In the genomic region with DNA sequence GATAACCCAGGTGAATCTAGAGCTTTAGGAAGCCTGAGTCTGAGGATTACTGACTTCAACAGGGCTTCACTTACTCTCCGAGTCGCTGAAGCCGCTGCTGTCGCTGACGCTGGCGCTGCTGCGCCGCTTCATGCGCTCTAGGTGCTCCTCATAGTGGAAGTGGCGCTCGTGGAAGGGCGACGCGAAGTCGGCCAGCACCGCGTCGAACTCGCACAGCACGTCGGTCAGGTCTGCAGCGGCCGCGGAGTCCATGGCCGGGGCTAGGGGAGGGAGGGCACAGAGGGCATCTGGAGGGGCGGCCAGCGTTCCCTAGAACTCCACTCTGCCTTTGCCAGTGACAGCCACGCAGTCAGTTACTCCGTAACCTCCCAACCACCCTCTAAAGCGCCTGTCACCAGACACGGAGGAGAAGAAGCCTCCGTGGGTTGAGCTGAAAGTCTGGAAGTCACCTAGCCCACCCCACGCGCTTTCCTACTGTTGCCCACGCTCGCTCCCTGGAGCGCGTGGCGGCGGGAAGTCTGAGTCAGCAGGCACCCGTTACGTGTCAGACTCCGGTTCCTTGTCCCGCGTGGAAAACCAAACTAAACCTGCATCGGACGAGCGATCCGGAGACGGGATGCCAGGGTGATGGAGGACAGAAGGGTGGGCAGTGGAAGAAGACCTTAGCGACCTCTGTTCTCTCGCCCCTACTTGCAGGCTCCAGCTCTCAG, we compare ENCODE assay signal across 8 mouse cellular contexts. TPM values are rescaled to one million over a fixed set of nuclear protein-coding genes. Genes with fewer than 3 reads are reported as not detected.
A peak's percentile ranks its signal among the peaks of the same experiment; 100 is the strongest.
DNase-seq lines count a peak whose midpoint lies in the region; ATAC-seq and TF ChIP-seq lines count a peak whose summit lies in the region.

No protein-coding gene starts in this region.

- peak overlapping the region; percentile 58 for H3K4me3 ChIP-seq in heart, postnatal 0 days (ENCODE audit: low read depth, low read length)
- peak overlapping the region; percentile 57 for H3K4me3 ChIP-seq in midbrain, embryonic 13.5 days (replicated peaks)
- H3K4me3 ChIP-seq in stomach, embryonic 15.5 days (replicated peaks), result peak overlapping the region; percentile 57

- H3K27ac ChIP-seq in heart, postnatal 0 days (ENCODE audit: low read depth), result 0 out of 2 replicates have a peak overlapping the region, but pooled peaks have one; percentile 45
- H3K27ac ChIP-seq in midbrain, embryonic 13.5 days, result no peak overlapping the region
- H3K27ac ChIP-seq in stomach, embryonic 15.5 days, result no peak overlapping the region

- no peaks in the 10 kb centered on the region for H3K9me3 ChIP-seq in heart, postnatal 0 days (replicated peaks; ENCODE audit: control insufficient read depth, low read length)
- no peaks in the 10 kb centered on the region for H3K9me3 ChIP-seq in midbrain, embryonic 13.5 days
- H3K9me3 ChIP-seq in stomach, embryonic 15.5 days, result no peaks in the 10 kb centered on the region

- no peak for TF ChIP-seq EP300 in heart, postnatal 0 days (IDR thresholded peaks at IDR 0.05; ENCODE audit: low read depth)

- ATAC-seq in heart, postnatal 0 days (ENCODE audit: insufficient read depth, low read depth), result peak; percentile 9; the same call in 1 of the 2 replicates
- ATAC-seq in midbrain, embryonic 13.5 days, result peak; percentile 47
- ATAC-seq in stomach, embryonic 15.5 days (ENCODE audit: insufficient read depth, low FRiP score, low read depth), result no peak

- peak overlapping the region; percentile 77 for H3K4me2 ChIP-seq in heart, postnatal 0 days (ENCODE audit: low read depth, low read length)
- H3K4me2 ChIP-seq in midbrain, embryonic 13.5 days (replicated peaks), result peak overlapping the region; percentile 99
- peak overlapping the region; percentile 100 for H3K4me2 ChIP-seq in stomach, embryonic 15.5 days

- H3K36me3 ChIP-seq in heart, postnatal 0 days (replicated peaks; ENCODE audit: control insufficient read depth, insufficient read depth, low read length), result no peaks in the 10 kb centered on the region
- no peaks in the 10 kb centered on the region for H3K36me3 ChIP-seq in midbrain, embryonic 13.5 days
- no peaks in the 10 kb centered on the region for H3K36me3 ChIP-seq in stomach, embryonic 15.5 days

- intact Hi-C loops in left cerebral cortex, postnatal 36 days (cut with DNase I), result loop anchor here (5.0 kb wide), 1 partner anchor 98 kb away; no protein-coding TSS in a partner anchor

- H3K4me1 ChIP-seq in heart, postnatal 0 days (ENCODE audit: control insufficient read depth, insufficient read depth), result peaks cover 4% of the 10 kb centered on the region; the same call in 1 of the 2 replicates
- H3K4me1 ChIP-seq in midbrain, embryonic 13.5 days (replicated peaks), result peaks cover 24% of the 10 kb centered on the region
- H3K4me1 ChIP-seq in stomach, embryonic 15.5 days, result peaks cover 11% of the 10 kb centered on the region; the same call in 1 of the 2 replicates

- under 1% methylated on average over 52 of the region's 52 CpGs for WGBS in heart, postnatal 0 days
- under 1% methylated on average over 52 of the region's 52 CpGs for WGBS in midbrain, embryonic 13.5 days
- under 1% methylated on average over 52 of the region's 52 CpGs for WGBS in stomach, embryonic 15.5 days

- TF ChIP-seq CTCF in heart, postnatal 0 days (IDR thresholded peaks at IDR 0.05; ENCODE audit: low read depth), result no peak

- H3K27me3 ChIP-seq in heart, postnatal 0 days (ENCODE audit: control insufficient read depth, insufficient read depth, low read length), result peaks cover 11% of the 10 kb centered on the region; the same call in 1 of the 2 replicates
- peaks cover 57% of the 10 kb centered on the region for H3K27me3 ChIP-seq in midbrain, embryonic 13.5 days
- peaks cover 4% of the 10 kb centered on the region; the same call in 1 of the 2 replicates for H3K27me3 ChIP-seq in stomach, embryonic 15.5 days (replicated peaks)

- peak; percentile 24 for DNase-seq in gastrocnemius, postnatal 10 days
- DNase-seq in gastrocnemius, adult 8-10 months (ENCODE audit: low spot score in 2 of 2), result no peak
- peak; percentile 76 for DNase-seq in CD4-positive helper T cell, adult 2 months (ENCODE audit: low read depth, low spot score)
- DNase-seq in cerebellum, adult 9-11 months, result peak; percentile 40
- no peak for DNase-seq in heart, postnatal 0 days (ENCODE audit: low spot score)
- peak; percentile 65 to 68 for DNase-seq in left cerebral cortex, postnatal 36 days (ENCODE audit: low spot score in 2 of 2)

- H3K9ac ChIP-seq in heart, postnatal 0 days (replicated peaks; ENCODE audit: low read depth, low read length), result peak overlapping the region; percentile 57
- H3K9ac ChIP-seq in midbrain, embryonic 13.5 days (replicated peaks), result peak overlapping the region; percentile 63
- H3K9ac ChIP-seq in stomach, embryonic 15.5 days, result peak overlapping the region; percentile 46

RNA-seq across cellular contexts. Expression of a gene that starts 0.6 kb away (rescaled TPM):
- 10 to 100 TPM; 23.7 to 27.0 TPM for total RNA-seq in gastrocnemius, postnatal 10 days (2021)
- 10 to 100 TPM; 40.3 to 72.6 (median 66.7) TPM for total RNA-seq in gastrocnemius, adult 8-10 months (2022)
- total RNA-seq in heart, postnatal 0 days (2014; rRNA removed; ENCODE audit: low replicate concordance), result 21.4 and 43.4 TPM in 2 replicates
- 43.6 and 51.8 TPM in 2 replicates for polyA plus RNA-seq in heart, postnatal 0 days (2015; fragmentation: Nextera tagmentation; extraction: Ambion mirVana)
- 10 to 100 TPM; 30.1 to 39.0 TPM for total RNA-seq in left cerebral cortex, postnatal 36 days (2021)
- 10.4 and 13.7 TPM in 2 replicates for polyA plus RNA-seq in midbrain, embryonic 13.5 days (2015; fragmentation: Nextera tagmentation; extraction: Ambion mirVana)
- 52.5 and 71.6 TPM in 2 replicates for polyA plus RNA-seq in stomach, embryonic 15.5 days (2015; fragmentation: Nextera tagmentation; extraction: Ambion mirVana)

RNA-seq across cellular contexts. Expression of a gene that starts 53.6 kb away (rescaled TPM):
- not detected for total RNA-seq in gastrocnemius, postnatal 10 days (2021)
- not detected for total RNA-seq in gastrocnemius, adult 8-10 months (2022)
- not detected in 2 replicates for total RNA-seq in heart, postnatal 0 days (2014; rRNA removed; ENCODE audit: low replicate concordance)
- polyA plus RNA-seq in heart, postnatal 0 days (2015; fragmentation: Nextera tagmentation; extraction: Ambion mirVana), result not detected in 2 replicates
- not detected for total RNA-seq in left cerebral cortex, postnatal 36 days (2021)
- not detected in 2 replicates for polyA plus RNA-seq in midbrain, embryonic 13.5 days (2015; fragmentation: Nextera tagmentation; extraction: Ambion mirVana)
- polyA plus RNA-seq in stomach, embryonic 15.5 days (2015; fragmentation: Nextera tagmentation; extraction: Ambion mirVana), result not detected in 2 replicates

Comparison
In these comparisons a context has a peak if more than half of its experiments do, and no peak if none do; other contexts are left out.
1. DNase-seq: peak in gastrocnemius, postnatal 10 days (single experiment), CD4-positive helper T cell, adult 2 months (single experiment), cerebellum, adult 9-11 months (single experiment) and left cerebral cortex, postnatal 36 days (2 of 2); none in gastrocnemius, adult 8-10 months (0 of 2) and heart, postnatal 0 days (single experiment).
2. Peak in every context shown above with its lines, with median percentiles within 50 percentile points of each other: H3K4me2 ChIP-seq, H3K4me3 ChIP-seq and H3K9ac ChIP-seq.